Mouse (Mus musculus) MEL (cell line): Measurements from ENCODE around the gene Smim13.

Experiments used
- CTCF ChIP-seq, 3 experiments: IDR thresholded peaks in 2 of 3; conservative IDR thresholded peaks in 1 of 3; 2 replicates each; pipeline ENCODE4 v1.5.1; 2011 to 2012; ENCODE audit warnings: low read length in 3 of 3, low read depth in 2 of 3, mild to moderate bottlenecking in 2 of 3, improper control_type of control experiment in 1 of 3, inconsistent platforms in 1 of 3, mixed read lengths in 1 of 3, moderate library complexity in 1 of 3; ENCODE audit not compliant: control insufficient read depth in 1 of 3, insufficient read depth in 1 of 3, poor library complexity in 1 of 3, severe bottlenecking in 1 of 3
- ETS1 ChIP-seq: IDR thresholded peaks from 2 replicates; pipeline ENCODE4 v1.6.1; 2012; ENCODE audit warnings: low read depth, mild to moderate bottlenecking, inconsistent platforms, low read length, improper control_type of control experiment, moderate library complexity
- GATA1 ChIP-seq: IDR thresholded peaks from 2 replicates; pipeline ENCODE4 v1.6.1; 2011; ENCODE audit warnings: low read depth, low read length, improper control_type of control experiment
- KAT2A ChIP-seq: conservative IDR thresholded peaks from 2 replicates; pipeline ENCODE4 v1.6.1; 2012; ENCODE audit warnings: low read depth, low read length, improper control_type of control experiment, inconsistent platforms
- MAFK ChIP-seq: IDR thresholded peaks from 2 replicates; pipeline ENCODE4 v1.6.1; 2011; ENCODE audit warnings: low read depth, mild to moderate bottlenecking, low read length, improper control_type of control experiment, borderline replicate concordance
- MEF2A ChIP-seq: IDR thresholded peaks from 2 replicates; pipeline ENCODE4 v1.6.1; 2014; ENCODE audit warnings: low read depth, mild to moderate bottlenecking, inconsistent platforms, low read length, improper control_type of control experiment; ENCODE audit not compliant: poor library complexity, insufficient replicate concordance, severe bottlenecking; ENCODE audit errors: extremely low read depth
- MXI1 ChIP-seq: IDR thresholded peaks from 2 replicates; pipeline ENCODE4 v1.6.1; 2011; ENCODE audit warnings: mild to moderate bottlenecking, low read depth, low read length, improper control_type of control experiment
- USF1 ChIP-seq: IDR thresholded peaks from 2 replicates; pipeline ENCODE4 v1.6.1; 2014; ENCODE audit warnings: low read depth, mild to moderate bottlenecking, inconsistent platforms, low read length, improper control_type of control experiment, moderate library complexity
- ZNF384 ChIP-seq: IDR thresholded peaks from 2 replicates; pipeline ENCODE4 v1.6.1; 2012; ENCODE audit warnings: low read depth, mild to moderate bottlenecking, inconsistent platforms, low read length, improper control_type of control experiment

GRCm38 (mm10) chr13:41232209-41232608, 17.4 kb upstream of the Smim13 start:
- TF ChIP-seq MEF2A (no peak), CTCF (IDR thresholded peaks at IDR 0.05 in 2 of 3, conservative IDR thresholded peaks at IDR 0.05 in 1 of 3; ENCODE audit: control insufficient read depth in 1 of 3, insufficient read depth in 1 of 3, low read depth in 2 of 3, low read length in 3 of 3, poor library complexity in 1 of 3, severe bottlenecking in 1 of 3) (no peak), MAFK (no peak), USF1 (no peak), KAT2A (no peak), ETS1 (no peak), ZNF384 (no peak), MXI1 (no peak), GATA1 (no peak)
